Mouse (Mus musculus) left cerebral cortex, postnatal 36 days (tissue): Measurements from ENCODE around the gene Galnt18. TPM values are rescaled to one million over a fixed set of nuclear protein-coding genes. Genes with fewer than 3 reads are reported as not detected.

Source experiments
- DNase-seq, 2 experiments: peaks; one replicate each; pipeline ENCODE4 v3.0.0; 2021 to 2022; ENCODE audit warnings: low spot score in 2 of 2, mixed read lengths in 1 of 2
- intact Hi-C: fragments of 180-260 bp; cut with DNase I; formaldehyde crosslinking; loops from one replicate; pipeline ENCODE4 v1.15.1; 2025
- total RNA-seq, 2 experiments: library from RNA; stranded (reverse); gene quantifications; 2 replicates each; pipeline ENCODE4 v1.2.3; 2021

Gene Galnt18
- total RNA-seq, 2 experiments from 2014 or later: 38.4 to 48.3 TPM

GRCm38 (mm10) chr7:111721308-111721698 lies 58.5 kb downstream of the Galnt18 start:
- intact Hi-C loops: loop anchor here (5.0 kb wide), 1 partner anchor 56 kb away; the partner anchor contains the start of gene Galnt18
- no peak for DNase-seq

- intact Hi-C loops: loop anchor here (5.0 kb wide), 1 partner anchor 57 kb away; the partner anchor contains the start of gene Galnt18
- peak; percentile 73 to 79 for DNase-seq
These were observed 59.1 kb downstream of the Galnt18 start for GRCm38 (mm10) chr7:111720511-111721307.

- DNase-seq: no peak
- intact Hi-C loops: no loop called here
These were observed 60.9 kb downstream of the Galnt18 start for GRCm38 (mm10) chr7:111718900-111719299.

- intact Hi-C loops: no loop called here
- no peak for DNase-seq
These were observed 65.0 kb downstream of the Galnt18 start for GRCm38 (mm10) chr7:111714639-111715360.

- DNase-seq: no peak
- intact Hi-C loops: no loop called here
These were observed 65.8 kb downstream of the Galnt18 start for GRCm38 (mm10) chr7:111713828-111714600.

GRCm38 (mm10) chr7:111712797-111713196 lies 67.0 kb downstream of the Galnt18 start:
- no peak for DNase-seq
- intact Hi-C loops: no loop called here

- no peak for DNase-seq
- intact Hi-C loops: no loop called here
These were observed 68.5 kb downstream of the Galnt18 start for GRCm38 (mm10) chr7:111711045-111711808.

- no peak for DNase-seq
- intact Hi-C loops: no loop called here
These were observed 69.5 kb downstream of the Galnt18 start for GRCm38 (mm10) chr7:111710311-111710710.

- intact Hi-C loops: no loop called here
These were observed 71.2 kb downstream of the Galnt18 start for GRCm38 (mm10) chr7:111708563-111708962.

GRCm38 (mm10) chr7:111702961-111703360 lies 76.8 kb downstream of the Galnt18 start:
- intact Hi-C loops: no loop called here

More at GRCm38 (mm10) chr7:111708563-111708962, 71.2 kb downstream of the Galnt18 start:
- DNase-seq: no peak

GRCm38 (mm10) chr7:111701788-111702187 lies 78.0 kb downstream of the Galnt18 start:
- intact Hi-C loops: no loop called here
- DNase-seq: no peak

More at GRCm38 (mm10) chr7:111702961-111703360, 76.8 kb downstream of the Galnt18 start:
- no peak for DNase-seq

- no peak for DNase-seq
- intact Hi-C loops: no loop called here
These were observed 80.3 kb downstream of the Galnt18 start for GRCm38 (mm10) chr7:111699446-111699845.

- intact Hi-C loops: no loop called here
- no peak for DNase-seq
These were observed 83.6 kb downstream of the Galnt18 start for GRCm38 (mm10) chr7:111696226-111696625.

GRCm38 (mm10) chr7:111694312-111694711 lies 85.5 kb downstream of the Galnt18 start:
- intact Hi-C loops: no loop called here
- no peak for DNase-seq

GRCm38 (mm10) chr7:111692641-111693261 lies 87.0 kb downstream of the Galnt18 start:
- intact Hi-C loops: no loop called here
- DNase-seq: peak; percentile 50 to 51

- intact Hi-C loops: no loop called here
- no peak for DNase-seq
These were observed 99.7 kb downstream of the Galnt18 start for GRCm38 (mm10) chr7:111680108-111680507.

- intact Hi-C loops: no loop called here
- no peak for DNase-seq
These were observed 103.3 kb downstream of the Galnt18 start for GRCm38 (mm10) chr7:111676483-111676882.

- no peak for DNase-seq
- intact Hi-C loops: no loop called here
These were observed 107.3 kb downstream of the Galnt18 start for GRCm38 (mm10) chr7:111672467-111672866.
